Mouse (Mus musculus) CH12.LX (cell line): ENCODE measurements around the gene Rsrc1. TPM values are rescaled to one million over a fixed set of nuclear protein-coding genes. Genes with fewer than 3 reads are reported as not detected.
"Not testable (repeated sequence)": the region's sequence is repeated elsewhere in the genome, so short reads cannot be mapped to it uniquely, and the experiment has no call there.

Source experiments
- DNase-seq: peaks from one replicate; pipeline ENCODE4 v3.0.0-alpha.2; 2013; ENCODE audit errors: extremely low read depth
- H3K27ac ChIP-seq: 2 replicates; pipeline ENCODE4 v1.5.1; 2012; ENCODE audit warnings: low read depth, mild to moderate bottlenecking, control low read depth, moderate library complexity; ENCODE audit not compliant: insufficient read depth
- H3K27me3 ChIP-seq: replicated peaks from 2 replicates; pipeline ENCODE3; 2012; ENCODE audit warnings: inconsistent platforms
- H3K36me3 ChIP-seq, 2 experiments: replicated peaks in 1 of 2; 2 replicates each; pipeline versions ENCODE3 to v1.6.1; 2012; ENCODE audit warnings: inconsistent platforms in 1 of 2, low read length in 1 of 2, mild to moderate bottlenecking in 1 of 2, mixed read lengths in 1 of 2, moderate library complexity in 1 of 2; ENCODE audit not compliant: control insufficient read depth in 1 of 2, insufficient read depth in 1 of 2
- H3K4me1 ChIP-seq, 2 experiments: 2 replicates each; pipeline ENCODE4 v1.6.1; 2012; ENCODE audit warnings: inconsistent platforms in 1 of 2, moderate library complexity in 1 of 2; ENCODE audit not compliant: insufficient read depth in 2 of 2, control insufficient read depth in 1 of 2
- H3K4me2 ChIP-seq: 2 replicates; pipeline ENCODE4 v1.6.1; 2012; ENCODE audit warnings: low read depth, mild to moderate bottlenecking, control low read depth; ENCODE audit not compliant: poor library complexity, insufficient read depth, severe bottlenecking
- H3K4me3 ChIP-seq, 3 experiments: fragments of 150-350 bp in 1 of 3; sonication (generic) in 1 of 3; replicated peaks in 1 of 3; 2 replicates each; pipeline versions ENCODE3 to v1.5.1; 2011 to 2012; ENCODE audit warnings: low read depth in 2 of 3, low read length in 2 of 3, mild to moderate bottlenecking in 2 of 3, moderate library complexity in 2 of 3, control low read depth in 1 of 3, improper control_type of control experiment in 1 of 3, inconsistent platforms in 1 of 3, mixed read lengths in 1 of 3; ENCODE audit not compliant: poor library complexity in 1 of 3
- H3K79me2 ChIP-seq: replicated peaks from 2 replicates; pipeline ENCODE4 v1.6.1; 2012; ENCODE audit warnings: mild to moderate bottlenecking, moderate library complexity; ENCODE audit not compliant: control insufficient read depth, poor library complexity, insufficient read depth, severe bottlenecking; ENCODE audit errors: extremely low read depth
- H3K9ac ChIP-seq: 2 replicates; pipeline ENCODE4 v1.6.1; 2012; ENCODE audit warnings: low read depth, mild to moderate bottlenecking, control low read depth, moderate library complexity; ENCODE audit not compliant: insufficient read depth
- H3K9me3 ChIP-seq: replicated peaks from 2 replicates; pipeline ENCODE3; 2012; ENCODE audit warnings: low read length, inconsistent platforms, mixed read lengths
- BHLHE40 ChIP-seq: IDR thresholded peaks from 2 replicates; pipeline ENCODE4 v1.6.1; 2011; ENCODE audit warnings: mild to moderate bottlenecking, low read depth, low read length, improper control_type of control experiment
- EP300 ChIP-seq: IDR thresholded peaks from 2 replicates; pipeline ENCODE4 v1.6.1; 2011; ENCODE audit warnings: low read length, improper control_type of control experiment
- ETS1 ChIP-seq: conservative IDR thresholded peaks from 2 replicates; pipeline ENCODE4 v1.6.1; 2012; ENCODE audit warnings: low read depth, mild to moderate bottlenecking, inconsistent platforms, low read length, improper control_type of control experiment, moderate library complexity
- JUND ChIP-seq: conservative IDR thresholded peaks from 2 replicates; pipeline ENCODE4 v1.6.1; 2011; ENCODE audit warnings: low read depth, low read length, improper control_type of control experiment
- MAX ChIP-seq: IDR thresholded peaks from 2 replicates; pipeline ENCODE4 v1.6.1; 2011; ENCODE audit warnings: low read length, improper control_type of control experiment
- MAZ ChIP-seq: IDR thresholded peaks from 2 replicates; pipeline ENCODE4 v1.6.1; 2012; ENCODE audit warnings: low read depth, mild to moderate bottlenecking, inconsistent platforms, low read length, improper control_type of control experiment, moderate library complexity
- MEF2A ChIP-seq: IDR thresholded peaks from 2 replicates; pipeline ENCODE4 v1.6.1; 2014; ENCODE audit warnings: low read depth, mild to moderate bottlenecking, inconsistent platforms, low read length, improper control_type of control experiment, borderline replicate concordance
- MXI1 ChIP-seq: IDR thresholded peaks from 2 replicates; pipeline ENCODE4 v1.6.1; 2011; ENCODE audit warnings: mild to moderate bottlenecking, low read depth, low read length, improper control_type of control experiment
- MYC ChIP-seq: IDR thresholded peaks from 2 replicates; pipeline ENCODE4 v1.6.1; 2011; ENCODE audit warnings: low read depth, mild to moderate bottlenecking, improper control_type of control experiment, low read length
- NRF1 ChIP-seq: IDR thresholded peaks from 2 replicates; pipeline ENCODE4 v1.6.1; 2014; ENCODE audit warnings: low read depth, mild to moderate bottlenecking, inconsistent platforms, low read length, improper control_type of control experiment, moderate library complexity
- PAX5 ChIP-seq: IDR thresholded peaks from 2 replicates; pipeline ENCODE4 v1.6.1; 2012; ENCODE audit warnings: low read length, inconsistent platforms, mixed read lengths
- RAD21 ChIP-seq: IDR thresholded peaks from 2 replicates; pipeline ENCODE4 v1.6.1; 2011; ENCODE audit warnings: low read depth, mild to moderate bottlenecking, low read length, improper control_type of control experiment, moderate library complexity
- RCOR1 ChIP-seq: conservative IDR thresholded peaks from 2 replicates; pipeline ENCODE4 v1.6.1; 2012; ENCODE audit warnings: low read depth, mild to moderate bottlenecking, inconsistent platforms, low read length, improper control_type of control experiment
- SIN3A ChIP-seq: IDR thresholded peaks from 2 replicates; pipeline ENCODE4 v1.6.1; 2012; ENCODE audit warnings: low read length, improper control_type of control experiment, inconsistent platforms
- SMC3 ChIP-seq: IDR thresholded peaks from 2 replicates; pipeline ENCODE4 v1.6.1; 2011; ENCODE audit warnings: low read depth, low read length, improper control_type of control experiment
- TBP ChIP-seq: conservative IDR thresholded peaks from 2 replicates; pipeline ENCODE4 v1.6.1; 2011; ENCODE audit warnings: low read depth, low read length, improper control_type of control experiment
- TCF12 ChIP-seq: IDR thresholded peaks from 2 replicates; pipeline ENCODE4 v1.6.1; 2014; ENCODE audit warnings: low read depth, mild to moderate bottlenecking, inconsistent platforms, low read length, improper control_type of control experiment
- ZC3H11A ChIP-seq: IDR thresholded peaks from 2 replicates; pipeline ENCODE4 v1.6.1; 2012; ENCODE audit warnings: low read depth, mild to moderate bottlenecking, inconsistent platforms, low read length, improper control_type of control experiment
- ZMIZ1 ChIP-seq: IDR thresholded peaks from 2 replicates; pipeline ENCODE4 v1.6.1; 2012; ENCODE audit warnings: low read depth, mild to moderate bottlenecking, inconsistent platforms, low read length, improper control_type of control experiment
- ZNF384 ChIP-seq: IDR thresholded peaks from 2 replicates; pipeline ENCODE4 v1.6.1; 2012; ENCODE audit warnings: low read depth, low read length, improper control_type of control experiment, inconsistent platforms
- dilution Hi-C: fragments of 300-500 bp; cut with MboI; formaldehyde crosslinking; loops from 2 replicates; pipeline ENCODE4 v1.14.3; 2020; ENCODE audit warnings: low sequenced_read_pairs; ENCODE audit not compliant: extremely low pct_unique_long_range_greater_than_20kb, extremely low pct_ligation_motif_present
- in situ Hi-C: fragments of 300-500 bp; cut with MboI; formaldehyde crosslinking; loops from 3 replicates; pipeline ENCODE4 v1.14.3; 2019; ENCODE audit warnings: low sequenced_read_pairs, low pct_ligation_motif_present, low pct_unique_long_range_greater_than_20kb, mixed read lengths
- polyA plus RNA-seq: library from polyadenylated mRNA; unstranded; fragments of >175 nt; gene quantifications from 2 replicates; pipeline ENCODE4 v1.2.1, GENCODE M21; 2012; ENCODE audit warnings: low read depth; ENCODE audit not compliant: insufficient read length
- total RNA-seq, 2 experiments: library from RNA; depleted of rRNA; stranded (reverse); fragments of 300-350 nt in 1 of 2; fragments of >200 nt in 1 of 2; gene quantifications; 2 replicates each; pipeline ENCODE4 v1.2.3; 2012 to 2014

Rsrc1 gene
- total and polyA plus RNA-seq, 3 experiments, result 28.9 to 50.9 (median 34.0) TPM

DNA sequence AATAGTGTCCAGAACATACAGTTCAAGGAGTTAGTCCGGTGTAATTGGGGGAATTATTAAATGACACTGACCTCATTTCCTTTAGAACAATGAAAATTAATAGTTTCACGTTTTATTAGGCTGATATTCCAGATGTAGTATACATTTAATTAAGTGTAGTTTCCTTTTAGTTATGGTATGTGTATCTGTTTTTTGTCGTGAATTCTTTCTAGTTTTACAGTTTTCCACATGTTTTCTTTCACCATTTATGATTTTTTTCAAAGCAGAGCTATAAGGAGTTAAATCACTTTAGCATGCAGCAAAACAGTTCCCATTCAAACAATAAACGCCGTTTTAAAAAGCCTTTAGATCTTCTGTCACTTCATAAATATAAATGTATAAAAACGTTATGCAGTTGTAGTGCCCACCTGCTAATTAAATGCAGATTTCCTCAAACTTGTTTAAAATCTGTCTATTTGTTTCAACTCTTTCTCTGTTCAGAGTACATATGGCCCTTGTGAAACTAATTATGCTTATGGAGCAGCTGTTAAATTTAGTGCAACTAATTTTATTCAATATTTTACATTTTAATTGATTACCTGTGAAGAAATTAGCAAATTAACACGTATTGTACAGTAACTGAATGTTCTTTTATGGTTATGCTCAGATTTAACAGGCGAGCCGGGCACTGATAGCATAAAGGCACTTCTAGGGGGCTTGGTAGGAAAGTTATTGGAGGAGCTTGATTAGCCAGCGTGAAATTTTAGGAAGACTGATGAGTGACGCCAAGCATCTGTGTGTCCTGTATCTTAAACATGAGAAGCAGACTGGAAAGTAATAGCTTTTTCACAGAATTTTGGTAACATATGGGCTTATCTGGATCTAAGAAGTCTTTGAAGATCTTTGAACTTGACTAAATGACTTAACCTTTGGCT, 89.6 kb downstream of the Rsrc1 start:
- Histone ChIP-seq H3K27me3 (no peaks in the 10 kb centered on the region), H3K4me2 (no peak overlapping the region), H3K36me3 (peaks cover 0 to 4% of the 10 kb centered on the region in 2 experiments), H3K4me3 (no peak overlapping the region), H3K79me2 (no peaks in the 10 kb centered on the region), H3K9me3 (no peaks in the 10 kb centered on the region), H3K27ac (no peak overlapping the region), H3K9ac (no peak overlapping the region), H3K4me1 (no peaks in the 10 kb centered on the region)
- dilution Hi-C loops, result no loop called here
- no peak for DNase-seq
- TF ChIP-seq ZC3H11A, result no peak
- no peak for TF ChIP-seq RAD21
- no peak for TF ChIP-seq MAZ
- no peak for TF ChIP-seq ETS1
- TF ChIP-seq JUND, result no peak
- no peak for TF ChIP-seq MXI1
- TF ChIP-seq TCF12, result no peak
- in situ Hi-C loops, result no loop called here

- in situ Hi-C loops, DNase-seq, dilution Hi-C loops, H3K9ac ChIP-seq, H3K4me2 ChIP-seq, H3K27ac ChIP-seq, H3K4me1 ChIP-seq, H3K9me3 ChIP-seq, H3K27me3 ChIP-seq, H3K4me3 ChIP-seq, H3K79me2 ChIP-seq, H3K36me3 ChIP-seq: not testable (repeated sequence)
Measured at GRCm38 (mm10) chr3:67073653-67074052, 92.5 kb downstream of the Rsrc1 start.

- Histone ChIP-seq H3K9me3 (no peaks in the 10 kb centered on the region), H3K4me2 (no peak overlapping the region), H3K27me3 (no peaks in the 10 kb centered on the region), H3K36me3 (peaks cover 0 to 4% of the 10 kb centered on the region in 2 experiments), H3K9ac (no peak overlapping the region), H3K27ac (no peak overlapping the region), H3K4me3 (no peak overlapping the region), H3K79me2 (no peaks in the 10 kb centered on the region), H3K4me1 (no peaks in the 10 kb centered on the region)
- TF ChIP-seq MEF2A (no peak), TCF12 (no peak), MAX (no peak), PAX5 (no peak), SIN3A (no peak), EP300 (no peak), MAZ (no peak), SMC3 (no peak), ZMIZ1 (no peak), BHLHE40 (no peak), ETS1 (no peak), MYC (no peak), RCOR1 (no peak), TBP (no peak), ZNF384 (no peak), JUND (no peak), NRF1 (no peak)
- dilution Hi-C loops, result no loop called here
- no peak for DNase-seq
- in situ Hi-C loops, result no loop called here
Measured at GRCm38 (mm10) chr3:67075484-67075883, 94.3 kb downstream of the Rsrc1 start.
